Mouse (Mus musculus) common myeloid progenitor, adult 5-6 weeks (primary cell): ENCODE results near the gene Eva1a. TPM values are rescaled to one million over a fixed set of nuclear protein-coding genes. Genes with fewer than 3 reads are reported as not detected.

Experiments
- ATAC-seq: replicated peaks from 2 replicates; pipeline ENCODE4 v1.8.0; 2016; ENCODE audit warnings: low read depth, mild to moderate bottlenecking, moderate TSS enrichment, inconsistent platforms; ENCODE audit not compliant: poor library complexity, severe bottlenecking
- total RNA-seq: library from RNA; stranded (forward); fragments of 200-1000, 187-1606 nt; gene quantifications from 2 replicates; pipeline ENCODE4 v1.2.3, GENCODE M21; 2017

Eva1a gene
- total RNA-seq, 1 experiment from 2014 or later: not detected

DNA sequence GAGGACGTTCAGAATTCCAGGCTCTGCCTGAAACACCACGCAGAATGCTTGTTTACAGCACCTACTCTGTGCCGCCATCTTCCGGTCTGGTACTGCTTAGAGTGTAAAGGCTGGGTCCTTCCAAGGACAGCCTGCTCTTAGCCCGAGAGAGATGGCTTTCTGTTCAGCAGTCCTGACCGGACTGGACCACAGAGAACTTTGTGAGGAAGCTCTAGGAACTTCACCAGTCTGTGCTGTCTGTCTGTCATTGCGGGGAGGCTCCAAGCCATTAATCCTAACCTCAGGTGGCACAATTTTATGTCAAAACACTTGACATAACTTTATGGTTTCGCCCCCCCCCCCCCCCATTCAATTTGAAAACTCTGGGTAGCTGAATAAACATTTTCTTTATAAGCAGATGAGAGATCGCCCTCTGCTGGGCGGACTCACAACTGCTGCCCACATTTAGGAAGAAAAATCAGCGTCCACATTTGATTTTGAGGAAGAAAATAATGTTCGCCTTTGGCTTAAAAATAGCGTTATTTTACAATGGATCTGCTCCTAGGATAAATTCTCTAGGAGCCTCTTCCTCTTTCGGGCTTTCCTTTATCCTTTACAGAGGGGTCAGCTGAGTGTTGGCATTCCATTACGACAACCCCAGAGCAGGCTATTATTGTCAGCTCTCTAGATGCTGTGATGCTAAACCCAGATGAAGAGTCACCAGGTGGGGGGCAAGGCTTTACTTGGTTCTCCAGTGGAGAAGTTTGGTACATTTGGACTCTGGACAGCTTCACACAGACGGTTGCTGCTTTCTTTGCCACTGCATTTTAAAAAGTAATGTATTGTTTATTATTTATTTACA lies 78.7 kb downstream of the Eva1a start:
- ATAC-seq: peak; percentile 50

DNA sequence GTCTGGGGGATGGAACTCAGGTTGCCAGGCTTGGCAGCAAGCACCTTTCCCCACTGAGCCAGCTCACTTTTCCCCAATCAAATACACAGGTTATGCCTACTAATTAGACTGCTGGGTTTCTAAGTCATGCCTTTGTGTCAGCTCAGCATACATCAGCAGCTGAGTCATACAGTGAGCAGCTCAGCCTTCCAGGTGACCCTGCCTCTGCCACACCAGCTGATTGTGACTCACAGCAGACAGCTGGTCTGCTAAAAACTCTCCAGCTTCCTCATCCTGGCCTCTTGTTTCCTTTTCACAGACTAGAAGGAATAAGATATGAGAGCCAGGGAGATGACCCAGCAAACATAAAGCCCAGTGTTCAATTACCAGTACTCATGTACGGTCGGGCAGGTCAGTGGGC lies 84.3 kb downstream of the Eva1a start:
- ATAC-seq: 0 out of 2 replicates have a peak, but pooled peaks have one; percentile 18

GRCm38 (mm10) chr6:82127827-82128226 lies 87.0 kb downstream of the Eva1a start:
- no peak for ATAC-seq

- no peak for ATAC-seq
Measured at GRCm38 (mm10) chr6:82129630-82130217, 88.9 kb downstream of the Eva1a start.

DNA sequence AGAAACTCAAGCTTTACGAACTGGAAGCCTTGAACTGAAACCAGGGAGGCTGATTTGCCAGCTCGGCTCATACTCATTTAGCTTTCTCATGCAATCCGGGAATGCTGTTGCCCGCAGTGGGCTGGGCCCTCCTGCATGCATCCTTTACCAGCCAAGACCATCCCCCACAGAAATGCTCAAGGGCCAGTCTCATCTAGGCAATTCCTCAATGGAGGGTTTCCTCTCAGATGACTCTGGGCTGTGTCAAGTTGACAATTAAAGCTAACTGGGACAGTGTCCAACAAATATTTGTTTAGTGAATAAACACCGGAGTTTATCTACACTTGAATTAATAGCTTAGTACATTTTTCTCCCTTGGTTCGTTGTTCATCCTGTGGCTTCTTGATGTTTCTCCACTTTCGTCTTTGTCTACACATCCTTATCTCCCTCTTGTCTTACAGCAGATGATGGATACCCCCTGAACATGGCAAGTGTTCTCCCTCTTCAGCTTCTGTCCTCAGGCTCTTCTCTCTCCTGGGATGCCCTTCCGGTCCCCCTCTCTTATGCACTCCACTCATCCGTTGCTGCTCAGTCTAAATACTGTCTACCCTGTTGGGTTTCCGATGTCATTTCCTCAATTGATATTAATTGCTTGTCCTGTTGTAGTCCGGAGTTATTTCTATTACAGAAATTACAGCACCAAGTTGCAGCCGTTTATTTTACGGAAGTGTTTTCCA lies 92.2 kb downstream of the Eva1a start:
- no peak for ATAC-seq

GRCm38 (mm10) chr6:82133592-82133978 lies 92.7 kb downstream of the Eva1a start:
- ATAC-seq: no peak

DNA sequence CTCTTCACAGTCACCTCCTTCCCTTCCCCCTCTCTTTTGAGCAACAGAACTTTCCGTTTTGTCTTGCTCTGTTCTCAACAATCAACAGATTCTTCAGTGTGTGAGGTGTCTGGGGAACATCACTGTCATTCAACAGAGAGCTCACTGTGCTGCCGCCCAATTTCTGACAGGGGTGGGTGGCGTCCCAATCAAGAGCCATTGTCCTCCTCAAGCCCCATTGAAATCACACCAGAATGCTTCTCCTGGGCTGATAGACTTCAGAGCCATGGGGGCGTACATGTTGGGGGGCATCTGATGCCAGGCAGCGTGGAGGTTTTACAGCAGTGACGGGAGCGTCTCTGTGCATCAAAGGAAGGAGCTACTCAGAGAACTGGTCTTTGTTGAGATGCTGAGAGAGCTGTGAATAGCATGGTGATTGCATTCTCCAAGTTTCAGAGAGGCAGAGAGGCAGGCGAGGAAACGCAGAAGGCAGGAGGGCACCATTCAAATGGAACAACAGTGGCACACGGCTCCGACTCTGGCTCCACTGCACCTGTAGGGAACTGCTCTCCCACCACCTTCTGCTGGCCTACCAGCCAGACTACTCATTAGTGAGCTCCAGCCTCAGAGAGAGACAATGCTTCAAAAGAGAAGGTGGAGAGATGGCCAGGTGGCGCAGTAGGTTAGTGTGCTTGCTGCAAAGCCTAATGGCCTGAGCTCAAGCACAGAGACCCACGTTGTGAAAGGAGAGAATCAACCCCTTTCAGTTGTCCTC lies 95.3 kb downstream of the Eva1a start:
- no peak for ATAC-seq

Other genes starting within 250 kb of the Eva1a start
- 25.7 and 31.8 TPM in 2 replicates for gene Gcfc2, start 117.4 kb upstream of the Eva1a start, total RNA-seq
- 17.3 and 27.5 TPM in 2 replicates for gene Mrpl19, start 75.1 kb upstream of the Eva1a start, total RNA-seq